Mouse (Mus musculus): ENCODE results near the gene Dhrs1. TPM values are rescaled to one million over a fixed set of nuclear protein-coding genes. Genes with fewer than 3 reads are reported as not detected.

Dhrs1 gene
- total and polyA plus RNA-seq, 2 experiments: 140 to 263 TPM

- 4% methylated on average over 25 of the region's 25 CpGs for WGBS
- peak overlapping the region; percentile 80 for H3K9ac ChIP-seq (ENCODE audit: low read depth, low read length)
- H3K27ac ChIP-seq (replicated peaks; ENCODE audit: insufficient read depth, low read depth, low read length): peak overlapping the region; percentile 87
Measured at GRCm38 (mm10) chr14:55713007-55713728, 32.3 kb downstream of the Dhrs1 start.

GRCm38 (mm10) chr14:55711786-55712185, 33.7 kb downstream of the Dhrs1 start:
- WGBS: 74% methylated on average over 7 of the region's 7 CpGs
- DNase-seq (ENCODE audit: extremely low read depth, low read depth, low spot score): no peak
- Histone ChIP-seq H3K36me3 (ENCODE audit: control insufficient read depth, insufficient read depth, low read length) (0 out of 2 replicates have a peak, but pooled peaks cover 3% of the 10 kb centered on the region), H3K27ac (replicated peaks; ENCODE audit: insufficient read depth, low read depth, low read length) (no peak overlapping the region), H3K27me3 (ENCODE audit: control insufficient read depth, insufficient read depth, low read length) (no peaks in the 10 kb centered on the region), H3K4me3 (ENCODE audit: insufficient read depth, low read depth, low read length) (peak overlapping the region; percentile 82), H3K9ac (ENCODE audit: low read depth, low read length) (no peak overlapping the region; the same call in 1 of the 2 replicates), H3K4me1 (ENCODE audit: control insufficient read depth, insufficient read depth, low read length) (peaks cover 24% of the 10 kb centered on the region), H3K79me2 (ENCODE audit: control insufficient read depth, insufficient read depth, low read length) (peaks cover 4% of the 10 kb centered on the region; the same call in 1 of the 2 replicates)
- TF ChIP-seq POLR2A (IDR thresholded peaks at IDR 0.05; ENCODE audit: extremely low read depth, insufficient read depth, low read length): no peak
- peak; percentile 20 for TF ChIP-seq CTCF (IDR thresholded peaks at IDR 0.05; ENCODE audit: low read depth, low read length)

More at GRCm38 (mm10) chr14:55713007-55713728, 32.3 kb downstream of the Dhrs1 start:
- H3K36me3 ChIP-seq (ENCODE audit: control insufficient read depth, insufficient read depth, low read length): peaks cover 4% of the 10 kb centered on the region; the same call in 1 of the 2 replicates
- H3K4me3 ChIP-seq (ENCODE audit: insufficient read depth, low read depth, low read length): peak overlapping the region; percentile 82
- DNase-seq (ENCODE audit: extremely low read depth, low read depth, low spot score): peak; percentile 74
- H3K79me2 ChIP-seq (ENCODE audit: control insufficient read depth, insufficient read depth, low read length): peaks cover 4% of the 10 kb centered on the region; the same call in 1 of the 2 replicates
- no peaks in the 10 kb centered on the region for H3K27me3 ChIP-seq (ENCODE audit: control insufficient read depth, insufficient read depth, low read length)
- TF ChIP-seq CTCF (IDR thresholded peaks at IDR 0.05; ENCODE audit: low read depth, low read length) (no peak), POLR2A (IDR thresholded peaks at IDR 0.05; ENCODE audit: extremely low read depth, insufficient read depth, low read length) (0 out of 2 replicates have a peak, but pooled peaks have one; percentile 23)
- peaks cover 24% of the 10 kb centered on the region for H3K4me1 ChIP-seq (ENCODE audit: control insufficient read depth, insufficient read depth, low read length)

GRCm38 (mm10) chr14:55709509-55709908, 36.0 kb downstream of the Dhrs1 start:
- Histone ChIP-seq H3K4me3 (ENCODE audit: insufficient read depth, low read depth, low read length) (no peak overlapping the region), H3K9ac (ENCODE audit: low read depth, low read length) (no peak overlapping the region), H3K27me3 (ENCODE audit: control insufficient read depth, insufficient read depth, low read length) (no peaks in the 10 kb centered on the region), H3K36me3 (ENCODE audit: control insufficient read depth, insufficient read depth, low read length) (0 out of 2 replicates have a peak, but pooled peaks cover 3% of the 10 kb centered on the region), H3K79me2 (ENCODE audit: control insufficient read depth, insufficient read depth, low read length) (peaks cover 4% of the 10 kb centered on the region; the same call in 1 of the 2 replicates), H3K4me1 (ENCODE audit: control insufficient read depth, insufficient read depth, low read length) (peaks cover 20% of the 10 kb centered on the region), H3K27ac (replicated peaks; ENCODE audit: insufficient read depth, low read depth, low read length) (no peak overlapping the region)
- DNase-seq (ENCODE audit: extremely low read depth, low read depth, low spot score): no peak
- no peak for TF ChIP-seq CTCF (IDR thresholded peaks at IDR 0.05; ENCODE audit: low read depth, low read length)
- 91% methylated on average over 4 of the region's 4 CpGs for WGBS

GRCm38 (mm10) chr14:55707397-55707796, 38.1 kb downstream of the Dhrs1 start:
- Histone ChIP-seq H3K27me3 (ENCODE audit: control insufficient read depth, insufficient read depth, low read length) (no peaks in the 10 kb centered on the region), H3K9ac (ENCODE audit: low read depth, low read length) (no peak overlapping the region), H3K4me1 (ENCODE audit: control insufficient read depth, insufficient read depth, low read length) (peaks cover 9% of the 10 kb centered on the region; the same call in 1 of the 2 replicates), H3K4me3 (ENCODE audit: insufficient read depth, low read depth, low read length) (no peak overlapping the region), H3K79me2 (ENCODE audit: control insufficient read depth, insufficient read depth, low read length) (peaks cover 2% of the 10 kb centered on the region; the same call in 1 of the 2 replicates), H3K27ac (replicated peaks; ENCODE audit: insufficient read depth, low read depth, low read length) (no peak overlapping the region), H3K36me3 (ENCODE audit: control insufficient read depth, insufficient read depth, low read length) (peaks cover 9% of the 10 kb centered on the region; the same call in 1 of the 2 replicates)
- DNase-seq (ENCODE audit: extremely low read depth, low read depth, low spot score): no peak
- 91% methylated on average over 5 of the region's 5 CpGs for WGBS
- TF ChIP-seq CTCF (IDR thresholded peaks at IDR 0.05; ENCODE audit: low read depth, low read length) (no peak), POLR2A (IDR thresholded peaks at IDR 0.05; ENCODE audit: extremely low read depth, insufficient read depth, low read length) (no peak)

- H3K9ac ChIP-seq (ENCODE audit: low read depth, low read length): no peak overlapping the region
- H3K36me3 ChIP-seq (ENCODE audit: control insufficient read depth, insufficient read depth, low read length): peaks cover 9% of the 10 kb centered on the region; the same call in 1 of the 2 replicates
- no peaks in the 10 kb centered on the region; the same call in 1 of the 2 replicates for H3K4me1 ChIP-seq (ENCODE audit: control insufficient read depth, insufficient read depth, low read length)
- no peaks in the 10 kb centered on the region for H3K79me2 ChIP-seq (ENCODE audit: control insufficient read depth, insufficient read depth, low read length)
- TF ChIP-seq CTCF (IDR thresholded peaks at IDR 0.05; ENCODE audit: low read depth, low read length) (no peak), POLR2A (IDR thresholded peaks at IDR 0.05; ENCODE audit: extremely low read depth, insufficient read depth, low read length) (no peak)
- DNase-seq (ENCODE audit: extremely low read depth, low read depth, low spot score): no peak
- 75% methylated on average over 8 of the region's 8 CpGs for whole genome bisulfite sequencing
- no peaks in the 10 kb centered on the region for H3K27me3 ChIP-seq (ENCODE audit: control insufficient read depth, insufficient read depth, low read length)
- no peak overlapping the region for H3K4me3 ChIP-seq (ENCODE audit: insufficient read depth, low read depth, low read length)
- no peak overlapping the region for H3K27ac ChIP-seq (replicated peaks; ENCODE audit: insufficient read depth, low read depth, low read length)
Measured at GRCm38 (mm10) chr14:55706051-55706600, 39.4 kb downstream of the Dhrs1 start.

Data from liver, adult 2 months (tissue).